Mouse (Mus musculus): ENCODE results near the gene Cib4.

Cib4 gene

DNA sequence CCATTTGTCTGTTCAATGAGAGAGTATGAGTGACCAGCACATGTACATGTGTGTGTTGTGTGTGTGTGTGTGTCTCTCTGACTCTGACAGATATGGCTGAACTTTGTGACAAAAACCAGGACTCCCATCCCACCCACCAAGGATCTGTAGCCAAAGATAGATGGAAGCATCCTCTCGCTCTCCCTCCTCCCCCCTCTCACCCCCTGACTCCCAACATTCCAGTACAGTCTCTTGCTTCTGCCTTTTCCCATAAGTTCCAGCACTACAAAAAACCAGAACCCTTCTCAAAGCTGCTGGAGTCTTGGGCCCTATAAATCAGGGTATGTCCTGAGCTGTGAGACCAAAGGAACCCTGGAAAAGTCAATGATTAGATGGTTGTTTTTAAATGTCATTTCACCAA, 22.8 kb upstream of the Cib4 start:
- DNase-seq: no peak

- DNase-seq: no peak
Measured at GRCm38 (mm10) chr5:30559986-30560493, 14.4 kb upstream of the Cib4 start.

DNA sequence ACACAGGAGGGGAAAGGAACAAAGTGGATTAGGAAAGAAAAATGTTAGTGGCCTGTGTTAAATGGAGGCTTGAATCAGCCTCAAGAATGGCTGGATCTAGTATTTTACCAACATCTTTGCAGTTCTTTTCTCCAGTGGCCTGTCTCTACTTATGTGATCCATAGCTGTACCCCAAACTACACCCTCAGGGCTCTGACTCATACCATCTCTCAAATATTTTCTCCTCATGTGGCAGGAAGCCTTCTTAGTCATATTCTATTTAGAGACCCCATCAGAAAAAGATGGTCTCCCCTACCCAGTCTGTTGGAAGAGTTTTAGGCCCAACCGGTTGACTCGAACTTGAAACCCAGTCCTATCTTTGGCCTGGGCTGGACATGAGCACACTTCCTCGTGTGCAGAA, 13.8 kb upstream of the Cib4 start:
- no peak for DNase-seq

DNA sequence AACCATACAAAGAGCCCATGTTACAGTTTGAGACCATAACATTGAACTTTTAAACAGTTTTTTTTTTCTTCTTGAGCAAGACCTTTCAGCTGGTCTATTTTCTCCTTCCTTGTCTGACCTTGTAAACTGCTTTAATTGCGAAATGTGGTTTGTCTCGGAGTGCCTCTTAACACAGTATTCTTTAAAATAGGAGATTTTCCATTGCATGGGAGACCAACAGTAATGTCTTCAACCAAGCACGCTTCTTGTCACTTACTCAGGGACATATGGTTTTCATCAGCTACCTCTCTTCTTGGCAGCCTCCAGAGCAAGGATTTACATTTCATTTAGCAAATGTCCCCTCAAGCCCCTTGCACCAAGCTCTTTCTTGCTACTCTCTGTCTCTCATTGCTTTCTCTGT, 10.6 kb upstream of the Cib4 start:
- no peak for DNase-seq

DNA sequence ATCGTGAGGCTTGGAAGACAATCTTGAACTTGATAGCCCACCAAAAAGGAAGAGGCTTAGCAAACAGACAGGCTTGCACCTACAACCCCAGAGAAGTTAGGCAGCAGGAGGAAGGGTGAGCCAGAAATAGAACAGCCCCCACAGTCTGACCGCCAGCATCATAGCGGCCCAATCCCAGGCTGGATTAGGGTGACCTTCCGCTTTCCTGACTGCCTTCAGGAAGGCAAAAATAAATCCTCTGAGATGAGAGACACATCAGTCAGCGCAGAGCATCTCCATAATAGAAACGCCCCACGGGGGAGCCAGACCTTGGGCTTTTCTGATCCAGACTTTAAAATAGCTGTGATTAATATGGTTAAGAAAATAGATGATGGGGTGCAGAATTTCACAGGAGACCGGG, 9.3 kb upstream of the Cib4 start:
- DNase-seq: no peak

- no peak for DNase-seq
Measured at GRCm38 (mm10) chr5:30553936-30554335, 8.3 kb upstream of the Cib4 start.

DNA sequence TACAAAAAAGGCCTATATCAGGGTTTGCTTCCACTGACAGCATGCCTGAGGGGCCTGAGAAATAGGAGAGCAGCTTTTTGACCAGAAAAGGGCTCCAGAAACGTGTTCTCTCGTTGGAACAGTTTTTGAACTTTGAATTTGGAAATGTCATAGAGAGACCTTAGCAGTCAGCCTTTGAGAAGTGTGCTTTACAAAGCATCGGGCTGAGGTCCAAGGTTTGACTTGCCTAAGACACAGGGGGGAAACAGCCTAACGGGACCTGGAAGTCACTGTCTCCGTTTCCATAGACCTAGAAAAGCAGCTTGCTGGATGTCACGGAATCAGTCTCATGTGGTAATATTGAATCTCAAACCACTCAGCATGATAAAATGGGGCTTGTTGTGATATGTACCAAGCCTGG, 6.4 kb upstream of the Cib4 start:
- DNase-seq: no peak

- no peak for DNase-seq
Measured at GRCm38 (mm10) chr5:30551022-30551638, 5.5 kb upstream of the Cib4 start.

DNA sequence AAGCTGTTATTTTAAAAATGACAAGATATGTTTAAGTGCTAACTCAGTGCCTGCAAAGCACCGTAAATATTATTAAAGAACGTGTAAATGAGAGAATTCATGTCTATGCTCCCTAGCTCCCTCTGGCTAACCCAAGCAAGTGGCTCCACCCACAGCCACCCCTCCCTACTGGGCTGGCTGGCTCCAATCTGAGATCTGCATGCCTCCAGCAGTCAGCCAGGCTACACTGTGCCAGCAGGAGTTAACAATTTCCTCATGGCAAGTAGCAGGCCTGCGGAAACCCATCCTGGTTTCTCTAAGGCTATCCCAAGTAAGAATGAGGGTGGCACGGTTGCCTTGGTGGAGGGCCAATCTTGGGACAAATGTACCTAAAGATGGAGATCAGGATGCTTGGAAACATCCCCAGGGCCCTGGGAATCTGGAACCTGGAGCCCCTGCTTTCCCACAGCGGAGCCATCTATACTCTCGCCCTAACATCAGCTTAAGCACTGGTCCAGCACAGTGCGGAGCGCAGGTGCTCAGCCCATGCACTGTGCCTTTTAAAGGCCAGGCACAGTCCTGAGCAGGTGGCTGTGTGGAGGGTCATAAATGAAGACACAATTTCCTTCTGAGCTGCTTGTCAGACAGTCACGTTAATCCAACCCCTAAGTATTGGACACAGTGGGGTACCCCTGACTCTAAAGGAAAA, 4.8 kb upstream of the Cib4 start:
- DNase-seq: peak; percentile 79

DNA sequence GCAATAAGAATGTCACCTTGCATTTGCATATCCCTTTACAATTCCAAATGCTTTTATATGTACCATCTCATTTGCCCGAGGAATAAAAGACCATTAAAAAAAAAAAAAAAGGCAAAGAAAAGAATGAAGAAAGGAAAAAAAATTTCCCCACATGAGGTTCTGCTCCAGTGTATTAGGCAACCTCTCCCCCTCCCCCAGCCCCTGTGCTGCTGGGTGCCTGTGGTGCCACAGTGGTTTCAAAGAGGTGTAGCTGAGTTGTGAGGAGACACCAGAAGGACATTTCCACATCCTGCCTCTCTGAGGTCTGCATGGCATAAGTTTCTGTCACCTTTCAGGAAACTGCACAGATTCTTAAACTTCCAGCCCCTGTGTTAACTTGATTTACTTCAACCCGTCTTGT, 3.0 kb upstream of the Cib4 start:
- DNase-seq: no peak

DNA sequence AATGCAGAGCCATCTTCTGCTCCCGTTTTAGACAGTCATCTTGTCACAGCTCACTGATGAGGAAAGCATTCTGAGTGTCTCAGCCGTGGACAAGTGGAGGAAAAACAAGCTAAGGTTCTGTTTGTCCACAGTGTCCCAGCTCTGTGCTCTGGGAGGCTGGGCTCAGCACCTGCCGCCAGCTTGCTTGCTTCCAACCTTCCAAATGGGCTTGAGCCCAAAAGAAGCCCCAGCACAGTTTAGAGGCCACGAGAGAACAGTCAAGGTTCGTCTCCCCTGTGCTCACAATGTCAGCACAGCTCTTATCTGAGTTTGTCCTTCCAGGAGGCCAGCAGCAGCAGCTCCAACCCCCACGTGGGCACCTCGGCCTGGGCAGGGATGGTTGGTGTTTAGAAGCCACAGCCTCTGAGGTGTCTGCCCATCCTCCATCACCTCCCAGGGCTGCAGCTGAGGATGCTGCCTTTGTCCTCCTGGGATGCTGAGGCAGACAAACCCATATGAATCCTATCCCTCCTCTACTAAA, 9.5 kb downstream of the Cib4 start:
- no peak for DNase-seq

DNA sequence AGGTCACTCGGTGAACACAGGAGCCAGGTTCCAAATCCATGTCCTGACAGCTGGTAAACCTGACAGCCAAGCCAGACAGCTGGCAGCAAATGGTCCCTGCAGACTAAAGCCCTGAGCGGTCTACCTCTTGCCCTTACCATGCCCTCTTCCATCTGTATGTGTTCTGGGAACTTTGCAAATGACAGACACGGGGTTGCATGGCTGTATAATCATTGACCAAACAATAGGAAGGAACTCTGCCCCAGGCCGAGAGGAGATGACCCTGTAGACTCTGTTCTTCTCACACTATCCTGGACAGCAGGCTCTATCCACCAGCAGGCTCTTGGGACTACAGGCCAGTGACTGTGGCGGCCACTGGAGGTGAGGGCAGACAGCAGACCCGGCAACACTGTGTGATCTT, 11.0 kb downstream of the Cib4 start:
- no peak for DNase-seq

DNA sequence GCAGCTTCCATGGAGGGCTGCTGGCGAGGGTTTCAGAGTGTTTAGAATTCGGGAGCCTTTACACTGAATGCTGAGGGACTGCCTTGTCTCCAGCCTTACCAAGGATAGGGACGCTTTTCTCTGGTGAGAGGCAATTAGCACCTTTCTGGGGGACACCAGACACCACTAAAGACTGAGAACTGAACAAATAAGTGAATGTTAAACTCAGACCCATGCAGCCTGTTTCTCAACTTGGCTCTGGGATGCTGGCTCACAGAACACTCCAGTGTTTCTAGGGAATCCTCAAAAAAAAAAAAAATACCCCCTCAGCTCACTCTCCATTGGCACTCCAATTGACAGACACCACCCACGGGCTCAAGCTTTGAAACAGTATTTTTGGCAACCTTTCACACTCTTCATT, 16.7 kb downstream of the Cib4 start:
- DNase-seq: no peak

GRCm38 (mm10) chr5:30527129-30527528, 18.5 kb downstream of the Cib4 start:
- peak; percentile 55 for DNase-seq

DNA sequence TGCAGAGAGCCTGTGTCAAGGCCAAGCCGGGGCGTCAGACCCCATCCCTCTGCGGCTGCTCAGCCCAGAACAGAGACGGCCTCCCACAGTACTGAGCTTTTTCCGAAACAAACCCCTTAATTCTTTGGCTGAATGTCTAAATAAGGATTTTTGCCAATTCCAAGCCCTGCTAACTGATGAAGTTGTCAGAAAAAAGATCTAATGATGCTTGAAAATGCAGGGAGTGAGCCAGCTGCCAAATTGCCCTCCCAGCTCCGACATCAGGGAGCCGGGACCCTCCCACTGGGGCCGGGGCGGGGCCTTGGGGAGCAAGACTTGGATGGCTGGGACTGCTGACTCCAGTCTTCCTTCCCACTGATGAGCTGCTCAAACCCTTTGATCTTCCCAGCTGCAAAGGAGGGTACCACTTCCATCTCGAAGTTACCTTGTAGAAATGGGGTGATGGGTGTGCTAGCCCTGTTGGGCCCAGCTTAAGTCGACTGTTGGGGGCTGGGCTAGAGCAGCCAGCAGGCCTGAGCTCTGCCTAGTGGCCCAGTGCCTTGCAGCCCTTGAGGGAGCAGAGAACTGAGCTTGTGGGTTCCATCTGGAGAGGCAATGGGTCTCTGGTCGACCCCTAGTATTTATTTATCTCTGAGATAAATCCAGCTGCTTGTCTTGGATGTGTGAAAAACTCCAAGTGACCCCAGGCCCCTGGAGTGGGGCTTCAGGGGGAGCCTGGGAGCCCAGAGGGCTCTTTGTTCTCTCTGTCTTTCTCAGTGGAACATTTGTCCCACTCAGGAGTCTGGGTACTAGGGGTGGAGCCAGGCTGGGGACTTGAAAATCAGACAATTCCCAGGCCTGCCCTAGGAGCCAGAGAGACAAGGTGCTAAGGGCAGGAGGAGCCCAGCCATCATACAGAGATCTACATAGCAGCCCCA, 19.5 kb downstream of the Cib4 start:
- DNase-seq: peak; percentile 95

DNA sequence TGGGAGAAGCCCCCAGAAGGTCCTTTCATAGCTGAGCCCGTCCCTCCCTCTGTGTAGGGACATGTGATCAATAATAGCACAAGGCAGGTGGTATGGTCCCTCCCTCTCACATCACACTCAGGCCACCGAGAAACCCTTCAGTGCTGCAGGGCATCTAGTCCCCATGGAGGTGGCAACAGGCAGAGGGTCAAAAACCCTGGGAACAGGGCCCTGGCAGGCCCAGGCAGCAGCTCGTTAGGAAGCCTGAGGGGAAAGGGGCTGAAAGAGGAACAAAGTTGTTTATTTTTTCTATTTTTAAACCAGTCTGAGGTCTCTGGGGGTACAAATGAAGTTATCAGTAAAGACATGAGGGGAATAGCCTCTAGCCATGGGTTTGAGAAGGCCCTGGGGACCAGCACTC, 21.4 kb downstream of the Cib4 start:
- DNase-seq: peak; percentile 38

GRCm38 (mm10) chr5:30523131-30523530, 22.5 kb downstream of the Cib4 start:
- DNase-seq: no peak

GRCm38 (mm10) chr5:30522406-30522805, 23.2 kb downstream of the Cib4 start:
- no peak for DNase-seq

DNA sequence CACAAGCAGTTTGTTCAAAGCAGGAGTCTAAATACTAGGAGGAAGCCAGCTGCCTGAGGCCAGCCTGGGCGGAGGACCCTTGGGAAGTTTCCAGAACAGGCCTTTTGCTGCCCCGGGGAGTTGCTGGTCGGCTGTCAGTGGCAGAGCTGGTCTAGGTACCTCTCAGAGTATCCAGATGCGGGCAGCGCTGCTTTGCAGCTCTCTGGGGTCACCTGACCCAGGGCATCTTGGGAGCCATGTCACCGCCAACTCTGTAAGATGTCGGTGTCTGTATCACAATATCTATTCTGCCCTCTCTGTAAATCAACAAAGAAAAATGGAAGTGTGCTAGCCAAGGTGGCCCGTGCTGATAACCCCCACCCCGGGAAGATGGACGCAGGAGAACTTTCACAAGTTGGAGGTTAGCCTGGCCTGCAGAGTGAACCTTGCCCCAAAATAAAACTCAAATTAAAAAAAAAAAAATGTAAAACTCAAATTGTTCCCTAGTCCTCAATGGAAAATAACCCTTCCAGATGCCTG, 25.4 kb downstream of the Cib4 start:
- peak; percentile 41 for DNase-seq

- no peak for DNase-seq
Measured at GRCm38 (mm10) chr5:30519494-30519893, 26.1 kb downstream of the Cib4 start.

GRCm38 (mm10) chr5:30518547-30518946, 27.1 kb downstream of the Cib4 start:
- no peak for DNase-seq

- DNase-seq: peak; percentile 63
Measured at GRCm38 (mm10) chr5:30518108-30518507, 27.5 kb downstream of the Cib4 start.

GRCm38 (mm10) chr5:30516376-30516775, 29.3 kb downstream of the Cib4 start:
- DNase-seq: peak; percentile 77

Measured in lung, postnatal 10 days (tissue).